Mouse (Mus musculus) central nervous system, embryonic 18 days (tissue): ENCODE results near the gene Tac1. TPM values are rescaled to one million over a fixed set of nuclear protein-coding genes. Genes with fewer than 3 reads are reported as not detected.

Source experiments
- polyA plus RNA-seq: library from polyadenylated mRNA; depleted of rRNA; stranded (reverse); fragments of >200 nt; gene quantifications from 2 replicates; pipeline ENCODE4 v1.2.3, GENCODE M21; 2012; rRNA removed

The Tac1 gene
- 83.1 and 89.7 TPM in 2 replicates for polyA plus RNA-seq

DNA sequence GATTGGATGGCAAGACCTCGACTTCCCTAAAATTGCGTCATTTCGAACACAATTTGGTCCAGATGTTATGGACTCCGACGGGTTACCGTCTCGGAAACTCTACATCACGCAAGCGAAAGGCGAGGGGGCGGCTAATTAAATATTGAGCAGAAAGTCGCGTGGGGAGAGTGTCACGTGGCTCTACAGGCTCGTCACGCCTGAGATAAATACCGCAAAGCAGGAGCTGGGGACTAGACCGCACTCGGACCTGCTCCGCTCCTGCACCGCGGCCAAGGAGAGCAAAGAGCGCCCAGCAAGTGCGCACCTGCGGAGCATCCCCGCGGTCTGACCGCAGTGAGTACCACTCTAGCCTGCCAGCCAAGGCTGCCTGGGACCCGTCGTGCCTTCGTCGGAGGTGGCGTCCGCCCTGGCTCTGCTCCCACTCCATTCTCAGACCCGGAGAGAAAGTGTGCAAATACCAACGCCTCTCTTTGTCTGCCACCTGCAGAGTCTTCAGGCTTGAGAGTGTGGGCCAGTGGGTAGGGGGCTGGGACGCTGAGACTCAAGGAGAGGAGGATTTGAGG, at the start of gene Tac1:
Gene Tac1, plus strand, starts transcription at position 51 of the 563 bp plus-strand sequence.

Other genes with a start within 250 kb of the Tac1 start
- 57.9 and 60.6 TPM in 2 replicates for gene Asns, start 138.4 kb downstream of the Tac1 start, polyA plus RNA-seq